Mouse (Mus musculus) G1E (cell line): ENCODE results near the gene Sugct.

ENCODE experiments used
- CTCF ChIP-seq: IDR thresholded peaks from 2 replicates; pipeline ENCODE4 v1.5.1; 2012; ENCODE audit warnings: low read depth, low read length, inconsistent platforms, mixed read lengths
- GATA1 ChIP-seq: IDR thresholded peaks from 2 replicates; pipeline ENCODE4 v1.6.1; 2012; ENCODE audit warnings: borderline replicate concordance, low read length, inconsistent platforms, mixed read lengths
- GATA2 ChIP-seq: IDR thresholded peaks from 2 replicates; pipeline ENCODE4 v1.6.1; 2012; ENCODE audit warnings: low read depth, low read length, inconsistent platforms, borderline replicate concordance
- TAL1 ChIP-seq: conservative IDR thresholded peaks from 2 replicates; pipeline ENCODE4 v1.6.1; 2012; ENCODE audit warnings: low read depth, low read length, inconsistent platforms, mixed read lengths

DNA sequence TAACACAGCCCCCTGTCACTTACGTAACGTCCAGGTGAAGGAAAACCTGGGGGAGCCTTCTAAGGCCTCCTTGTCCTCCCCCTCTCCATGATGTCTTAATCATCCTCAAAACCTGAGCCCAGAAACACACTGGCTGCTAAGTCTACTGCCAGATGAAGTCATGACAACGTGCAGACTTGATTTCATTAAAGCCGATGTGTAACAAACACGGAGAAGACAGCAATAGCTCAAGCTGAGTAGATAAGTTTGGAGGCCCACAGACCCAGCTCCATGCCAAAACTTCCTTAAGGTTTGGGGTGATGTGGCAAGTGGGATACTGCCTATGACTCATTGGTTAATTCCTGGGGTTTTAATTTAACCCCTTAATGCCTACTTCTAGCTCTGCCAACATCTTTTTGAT lies 726.4 kb downstream of the Sugct start:
- TF ChIP-seq CTCF, result no peak
- TF ChIP-seq TAL1, result no peak
- no peak for TF ChIP-seq GATA2
- TF ChIP-seq GATA1, result no peak
